Mouse (Mus musculus) embryo, embryonic 11 days (tissue): ENCODE data around the gene Fcrlb.
A peak's percentile ranks its signal among the peaks of the same experiment; 100 is the strongest.

Source experiments
- DNase-seq: peaks from one replicate; pipeline ENCODE4 v3.0.0-alpha.2; 2015

The Fcrlb gene

DNA sequence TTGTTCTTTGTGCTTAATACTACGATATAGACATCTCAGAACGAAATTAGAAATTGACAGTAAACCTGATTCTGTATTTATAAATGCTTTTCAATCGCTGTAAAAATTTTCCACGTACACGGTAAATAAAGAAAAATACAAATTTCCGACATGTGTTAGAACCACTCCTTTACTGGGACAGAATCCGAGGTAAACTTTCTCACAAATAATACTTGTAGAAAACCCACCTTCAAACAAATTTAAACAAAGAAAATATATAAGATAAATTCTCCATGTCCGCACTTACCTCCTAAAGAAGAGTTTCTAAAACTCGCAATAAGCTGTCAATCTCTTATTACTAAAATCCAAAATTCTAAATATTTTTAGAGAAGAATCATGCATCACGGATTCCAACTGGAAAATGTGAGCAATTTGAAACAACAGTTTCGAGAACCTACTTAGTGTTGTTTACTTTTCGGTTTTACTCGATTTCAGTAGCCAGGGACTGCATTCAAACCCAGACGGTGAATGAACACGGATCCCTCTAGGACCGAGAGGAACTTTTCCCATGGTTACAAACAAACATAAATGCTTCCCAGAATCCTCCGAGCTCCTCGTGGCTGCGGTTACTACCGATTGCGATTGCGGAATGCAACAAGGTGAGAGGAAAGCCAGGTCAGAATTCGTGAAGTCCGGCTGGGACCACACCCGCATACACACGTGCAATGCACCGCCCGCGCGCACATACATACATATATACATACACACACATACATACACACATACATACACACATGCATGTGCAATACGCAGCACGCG, 44.4 kb downstream of the Fcrlb start:
- peak; percentile 90 for DNase-seq

DNA sequence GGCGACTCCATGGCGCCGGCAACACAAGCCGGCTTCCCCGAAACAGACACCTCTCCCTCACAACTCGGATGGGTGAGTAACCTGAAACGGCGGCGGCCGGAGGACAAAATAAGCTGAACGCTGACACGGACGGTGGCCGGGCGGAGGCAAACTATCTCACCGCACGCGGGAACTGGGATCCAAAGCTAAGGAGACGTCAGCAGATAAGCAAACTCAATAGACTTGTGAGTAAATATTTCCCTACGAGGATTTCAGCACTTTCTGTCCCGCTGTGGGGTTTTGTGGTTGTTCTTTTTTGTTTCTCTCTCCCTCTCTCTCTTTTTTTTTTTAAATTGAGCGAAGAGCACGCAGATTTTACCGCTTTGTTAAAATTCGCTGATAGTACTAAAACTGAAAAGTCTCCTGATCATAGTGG, 45.0 kb downstream of the Fcrlb start, which contains the start of gene Atf6:
Gene Atf6, minus strand, starts transcription at position 81 of the 415 bp plus-strand sequence.
- peak; percentile 94 for DNase-seq

DNA sequence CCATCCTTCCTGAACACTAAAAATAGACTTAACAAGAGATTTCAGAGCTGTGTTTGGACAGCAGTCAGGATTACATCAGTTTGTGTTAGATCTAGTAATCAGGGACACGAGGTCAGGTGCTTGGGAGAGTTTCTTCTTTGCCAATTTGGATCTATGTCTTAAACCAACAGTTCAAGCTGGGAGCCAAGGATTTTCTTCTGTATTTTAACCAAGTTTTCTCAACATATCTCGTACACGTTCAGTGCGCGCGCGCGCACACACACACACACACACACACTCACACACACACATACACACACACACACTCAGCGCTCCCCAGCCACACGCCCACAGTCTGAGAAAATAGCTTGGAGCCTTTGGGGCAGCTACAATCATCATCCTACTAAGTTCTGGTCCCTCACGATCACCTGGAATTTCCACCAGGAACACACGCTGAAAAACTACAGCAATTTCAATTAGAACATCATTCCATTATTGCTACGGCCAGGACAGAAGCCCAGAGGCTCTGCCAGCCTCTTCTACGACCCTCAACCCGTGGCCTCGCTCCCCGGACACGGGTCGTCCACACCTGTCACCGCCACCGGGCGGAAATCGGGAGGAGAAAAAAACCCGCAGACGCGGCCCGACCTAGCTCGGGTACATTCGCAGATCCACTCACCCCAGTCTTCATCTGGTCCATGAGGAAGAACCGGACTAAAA, 45.6 kb downstream of the Fcrlb start:
- DNase-seq, result peak; percentile 34

DNA sequence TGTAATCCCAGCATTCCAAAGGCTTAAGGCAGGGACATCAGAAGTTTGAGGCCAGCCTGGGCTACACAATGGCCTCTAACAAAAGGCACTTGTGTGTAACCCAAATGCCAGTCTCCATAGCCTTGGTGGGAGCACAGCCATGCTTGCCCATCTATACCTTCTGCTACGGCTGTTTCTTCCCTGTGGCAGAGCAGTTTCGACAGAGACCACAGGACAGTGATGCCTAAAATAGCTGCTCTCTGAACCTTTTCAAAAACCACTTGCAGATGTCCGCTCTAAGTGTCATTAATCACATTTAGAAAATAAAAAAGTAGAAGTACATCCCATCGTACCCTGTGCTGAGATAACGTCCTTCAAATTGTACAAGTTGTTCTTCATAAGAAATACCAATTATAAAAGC, 47.3 kb downstream of the Fcrlb start:
- DNase-seq, result no peak

DNA sequence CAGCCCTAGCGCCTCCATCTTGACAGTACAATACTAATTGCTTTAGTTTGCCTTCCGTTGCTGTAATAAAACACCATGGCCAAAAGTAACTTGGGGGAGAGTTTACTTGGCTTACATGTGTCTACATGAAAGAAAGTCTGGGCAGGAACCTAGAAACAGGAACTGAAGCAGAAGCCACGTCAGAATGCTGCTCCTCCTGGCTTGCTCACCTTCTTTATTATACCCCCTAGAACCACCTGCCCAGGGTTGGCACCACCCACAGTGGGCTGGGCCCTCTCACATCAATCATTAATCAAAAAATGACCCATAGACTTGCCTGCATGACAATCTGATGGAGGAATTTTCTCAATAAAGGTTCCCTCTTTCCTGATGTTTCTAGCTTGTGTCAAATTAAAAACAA, 48.0 kb downstream of the Fcrlb start:
- no peak for DNase-seq

DNA sequence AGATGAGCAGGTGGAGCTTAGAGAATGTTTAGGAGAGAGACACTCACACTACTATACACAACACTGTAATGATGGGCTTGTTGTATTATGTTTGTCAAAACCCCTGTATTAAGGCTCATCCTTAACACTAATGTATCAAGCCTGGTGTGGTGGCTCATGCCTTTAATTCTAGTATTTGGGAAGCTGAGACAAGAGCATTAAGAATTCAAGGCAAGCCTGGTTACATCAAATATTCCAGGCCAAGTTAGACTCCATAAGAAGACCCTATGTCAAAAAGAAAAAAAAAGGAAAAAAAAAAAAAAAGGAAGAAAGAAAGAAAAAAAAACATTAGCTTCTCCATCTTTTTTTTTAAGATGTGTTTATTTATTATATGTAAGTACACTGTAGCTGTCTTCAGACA, 48.5 kb downstream of the Fcrlb start:
- DNase-seq, result no peak

DNA sequence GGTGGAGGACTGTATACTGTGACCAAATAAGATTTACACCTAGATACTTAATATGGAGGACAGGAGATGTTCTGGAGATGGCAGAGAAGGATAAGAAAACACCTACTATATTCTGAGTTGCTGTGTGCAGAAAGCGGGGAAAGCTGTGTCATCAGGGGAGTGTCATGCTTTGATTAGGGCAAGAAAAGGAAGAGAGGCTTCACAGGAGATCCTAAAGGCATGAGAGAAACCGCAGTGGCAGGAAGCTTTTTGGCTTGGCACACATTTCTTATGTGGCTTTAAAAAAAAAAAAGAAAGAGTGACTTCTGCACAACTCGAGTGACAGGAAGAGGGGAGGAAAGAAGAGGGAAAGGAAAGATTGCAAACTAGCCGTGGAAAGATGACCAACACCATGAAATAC, 49.7 kb downstream of the Fcrlb start:
- DNase-seq, result no peak

DNA sequence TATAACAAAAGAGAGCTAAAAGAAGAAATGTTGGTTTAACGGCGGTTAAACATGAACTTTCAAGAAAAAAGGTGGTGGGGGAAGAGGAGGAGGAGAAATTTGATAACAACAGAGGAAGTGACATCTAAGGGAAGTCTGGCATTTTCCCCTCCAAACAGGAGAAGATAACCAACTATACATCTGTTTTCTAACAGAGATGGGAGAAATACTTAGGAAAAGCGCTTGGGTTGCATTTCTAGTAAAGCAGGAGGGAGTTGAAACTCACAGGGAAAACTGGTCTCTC, 50.4 kb downstream of the Fcrlb start:
- no peak for DNase-seq

DNA sequence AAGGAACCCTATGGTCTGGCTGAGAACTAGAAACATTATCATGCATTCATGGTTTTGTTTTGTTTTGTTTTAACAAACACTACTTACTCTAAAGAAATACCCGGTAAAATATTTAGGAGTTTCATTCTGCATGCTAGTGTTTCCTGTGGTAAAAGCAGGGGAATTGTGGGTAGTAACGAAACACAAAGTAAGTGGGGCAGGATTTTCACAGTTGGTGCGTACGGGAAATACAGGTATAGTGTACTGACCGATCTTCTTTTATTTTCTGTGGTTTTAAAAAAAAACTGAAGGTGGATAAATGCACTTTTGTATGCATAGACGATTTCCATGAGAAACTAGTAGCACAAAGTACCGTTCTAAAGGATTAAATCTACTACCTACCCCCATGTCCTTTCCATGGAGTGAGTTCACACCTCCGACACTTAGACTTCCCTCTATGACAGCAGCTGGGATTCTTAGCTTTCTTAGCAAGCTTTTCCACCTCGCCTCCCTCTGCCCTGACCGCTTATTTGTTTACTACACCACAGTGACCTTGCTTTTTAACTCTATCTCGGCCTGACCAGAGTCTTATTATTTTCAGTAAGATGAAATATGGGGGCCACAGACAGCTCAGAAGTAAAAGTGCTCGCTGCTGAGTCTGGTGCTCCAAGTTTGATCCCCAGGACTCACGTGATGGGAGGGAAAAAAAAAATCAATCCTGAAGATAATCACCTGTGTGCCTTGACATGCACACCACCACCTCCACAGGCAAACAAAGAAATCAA, 50.9 kb downstream of the Fcrlb start:
- no peak for DNase-seq

DNA sequence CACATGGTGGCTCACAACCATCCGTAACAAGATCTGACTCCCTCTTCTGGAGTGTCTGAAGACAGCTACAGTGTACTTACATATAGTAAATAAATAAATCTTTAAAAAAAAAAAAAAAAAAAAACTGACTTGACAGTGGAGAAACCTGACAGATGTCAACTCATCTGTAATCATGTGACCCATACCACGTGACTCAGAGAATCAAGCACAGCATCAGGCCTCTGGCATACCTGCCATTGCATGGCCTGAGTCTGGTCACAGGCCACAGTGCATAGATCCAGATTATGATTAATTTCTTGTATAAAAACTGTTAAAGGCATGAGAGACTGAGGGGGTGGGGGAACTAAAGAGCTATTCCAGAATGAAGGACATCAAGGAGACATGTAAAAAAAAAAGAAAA, 53.9 kb downstream of the Fcrlb start:
- DNase-seq, result no peak

DNA sequence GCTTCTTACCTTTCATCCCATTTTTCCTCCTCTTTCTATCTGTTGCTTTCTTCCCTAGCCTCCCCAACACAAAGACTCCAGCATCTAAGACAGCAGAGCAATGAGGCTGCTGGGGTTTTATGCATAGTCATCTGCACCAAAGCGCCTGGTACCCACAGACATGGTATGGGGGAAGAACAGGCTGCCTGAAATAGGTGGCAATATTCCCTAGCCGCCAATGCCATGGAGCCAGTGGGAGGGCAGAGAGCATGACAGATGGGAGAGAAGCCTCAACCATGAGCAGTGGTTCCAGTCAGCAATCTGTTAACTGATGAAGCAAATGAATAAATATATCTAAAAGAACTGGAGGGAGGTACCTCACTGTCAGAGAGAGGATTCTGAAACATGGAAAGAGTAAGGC, 55.4 kb downstream of the Fcrlb start:
- DNase-seq, result no peak
